Mouse (Mus musculus) MEL (cell line): ENCODE measurements around the gene Gjd2. TPM values are rescaled to one million over a fixed set of nuclear protein-coding genes. Genes with fewer than 3 reads are reported as not detected.

Experiments
- DNase-seq: peaks from one replicate; pipeline ENCODE4 v3.0.0; 2011; ENCODE audit warnings: low read depth, low spot score
- H3K27ac ChIP-seq: 2 replicates; pipeline ENCODE4 v1.5.1; 2012; ENCODE audit warnings: low read depth, mild to moderate bottlenecking, control low read depth, low read length, moderate library complexity; ENCODE audit not compliant: control insufficient read depth
- H3K27me3 ChIP-seq, 2 experiments: fragments of 150-350 bp in 1 of 2; sonication (generic) in 1 of 2; 2 replicates each; pipeline ENCODE4 v1.6.1; 2012; ENCODE audit warnings: low read length in 2 of 2, mild to moderate bottlenecking in 2 of 2, improper control_type of control experiment in 1 of 2, moderate library complexity in 1 of 2; ENCODE audit not compliant: insufficient read depth in 2 of 2, control insufficient read depth in 1 of 2
- H3K36me3 ChIP-seq, 2 experiments: 2 replicates each; pipeline ENCODE4 v1.6.1; 2012 to 2014; ENCODE audit warnings: low read length in 2 of 2, improper control_type of control experiment in 1 of 2, inconsistent platforms in 1 of 2, mild to moderate bottlenecking in 1 of 2; ENCODE audit not compliant: insufficient read depth in 2 of 2, control insufficient read depth in 1 of 2
- H3K4me1 ChIP-seq, 2 experiments: fragments of 150-350 bp in 1 of 2; sonication (generic) in 1 of 2; 2 replicates each; pipeline ENCODE4 v1.6.1; 2012; ENCODE audit warnings: low read length in 2 of 2, improper control_type of control experiment in 1 of 2, mild to moderate bottlenecking in 1 of 2; ENCODE audit not compliant: insufficient read depth in 2 of 2, control insufficient read depth in 1 of 2
- H3K4me3 ChIP-seq, 2 experiments: fragments of 150-350 bp in 1 of 2; sonication (generic) in 1 of 2; 2 replicates each; pipeline ENCODE4 v1.5.1; 2012; ENCODE audit warnings: low read depth in 2 of 2, low read length in 2 of 2, mild to moderate bottlenecking in 2 of 2, moderate library complexity in 2 of 2, control low read depth in 1 of 2, improper control_type of control experiment in 1 of 2; ENCODE audit not compliant: control insufficient read depth in 1 of 2, insufficient read depth in 1 of 2
- H3K79me2 ChIP-seq: 2 replicates; pipeline ENCODE4 v1.6.1; 2012; ENCODE audit warnings: mild to moderate bottlenecking, low read length, moderate library complexity; ENCODE audit not compliant: control insufficient read depth, poor library complexity, insufficient read depth
- H3K9ac ChIP-seq: 2 replicates; pipeline ENCODE4 v1.6.1; 2012; ENCODE audit warnings: low read depth, mild to moderate bottlenecking, control low read depth, low read length, moderate library complexity; ENCODE audit not compliant: control insufficient read depth, poor library complexity, severe bottlenecking
- H3K9me3 ChIP-seq: fragments of 150-350 bp; sonication (generic); replicated peaks from 2 replicates; pipeline ENCODE4 v1.6.1; 2012; ENCODE audit warnings: mild to moderate bottlenecking, low read length, improper control_type of control experiment, moderate library complexity; ENCODE audit not compliant: insufficient read depth
- CHD2 ChIP-seq: IDR thresholded peaks from 2 replicates; pipeline ENCODE4 v1.6.1; 2011; ENCODE audit warnings: low read length, improper control_type of control experiment
- CTCF ChIP-seq, 3 experiments: IDR thresholded peaks in 2 of 3; conservative IDR thresholded peaks in 1 of 3; 2 replicates each; pipeline ENCODE4 v1.5.1; 2011 to 2012; ENCODE audit warnings: low read length in 3 of 3, low read depth in 2 of 3, mild to moderate bottlenecking in 2 of 3, improper control_type of control experiment in 1 of 3, inconsistent platforms in 1 of 3, mixed read lengths in 1 of 3, moderate library complexity in 1 of 3; ENCODE audit not compliant: control insufficient read depth in 1 of 3, insufficient read depth in 1 of 3, poor library complexity in 1 of 3, severe bottlenecking in 1 of 3
- E2F4 ChIP-seq: IDR thresholded peaks from 2 replicates; pipeline ENCODE4 v1.6.1; 2011; ENCODE audit warnings: low read depth, low read length, improper control_type of control experiment, borderline replicate concordance
- GABPA ChIP-seq: IDR thresholded peaks from 2 replicates; pipeline ENCODE4 v1.6.1; 2012; ENCODE audit warnings: low read depth, mild to moderate bottlenecking, inconsistent platforms, low read length, improper control_type of control experiment, moderate library complexity
- NELFE ChIP-seq: IDR thresholded peaks from 2 replicates; pipeline ENCODE4 v1.6.1; 2011; ENCODE audit warnings: low read depth, low read length, improper control_type of control experiment
- NRF1 ChIP-seq: IDR thresholded peaks from 2 replicates; pipeline ENCODE4 v1.6.1; 2014; ENCODE audit warnings: low read depth, mild to moderate bottlenecking, inconsistent platforms, low read length, improper control_type of control experiment, moderate library complexity; ENCODE audit not compliant: poor library complexity, insufficient read depth, severe bottlenecking
- POLR2AphosphoS2 ChIP-seq: IDR thresholded peaks from 2 replicates; pipeline ENCODE4 v1.6.1; 2011; ENCODE audit warnings: low read length, improper control_type of control experiment
- UBTF ChIP-seq: IDR thresholded peaks from 2 replicates; pipeline ENCODE4 v1.6.1; 2012; ENCODE audit warnings: low read depth, mild to moderate bottlenecking, inconsistent platforms, low read length, improper control_type of control experiment, moderate library complexity, borderline replicate concordance; ENCODE audit not compliant: insufficient read depth
- USF1 ChIP-seq: IDR thresholded peaks from 2 replicates; pipeline ENCODE4 v1.6.1; 2014; ENCODE audit warnings: low read depth, mild to moderate bottlenecking, inconsistent platforms, low read length, improper control_type of control experiment, moderate library complexity
- ZKSCAN1 ChIP-seq: IDR thresholded peaks from 2 replicates; pipeline ENCODE4 v1.6.1; 2012; ENCODE audit warnings: low read depth, mild to moderate bottlenecking, inconsistent platforms, low read length, improper control_type of control experiment, moderate library complexity
- ZMIZ1 ChIP-seq: IDR thresholded peaks from 2 replicates; pipeline ENCODE4 v1.6.1; 2012; ENCODE audit warnings: low read depth, mild to moderate bottlenecking, inconsistent platforms, low read length, improper control_type of control experiment, moderate library complexity
- polyA plus RNA-seq, 2 experiments: library from polyadenylated mRNA; stranded (reverse) in 1 of 2; unstranded in 1 of 2; fragments of >175 nt in 1 of 2; fragments of >200 nt in 1 of 2; gene quantifications; 2 replicates each; pipeline versions ENCODE4 v1.2.1 to v1.2.4; 2012; ENCODE audit warnings: low replicate concordance in 2 of 2, low read depth in 1 of 2; ENCODE audit not compliant: insufficient read length in 2 of 2, insufficient read depth in 1 of 2, missing spikeins in 1 of 2
- total RNA-seq: library from RNA; depleted of rRNA; stranded (reverse); fragments of 300-350 nt; gene quantifications from 2 replicates; pipeline ENCODE4 v1.2.3, GENCODE M21; 2012

The Gjd2 gene
- total and polyA plus RNA-seq, 3 experiments, result not detected

GRCm38 (mm10) chr2:114057303-114057853 lies 44.0 kb upstream of the Gjd2 start:
- no peak overlapping the region for H3K4me3 ChIP-seq
- no peaks in the 10 kb centered on the region; a peak in 1 of 4 replicates for H3K27me3 ChIP-seq
- no peaks in the 10 kb centered on the region for H3K36me3 ChIP-seq
- H3K27ac ChIP-seq, result no peak overlapping the region
- no peaks in the 10 kb centered on the region for H3K79me2 ChIP-seq
- H3K4me1 ChIP-seq, result no peaks in the 10 kb centered on the region
- no peaks in the 10 kb centered on the region for H3K9me3 ChIP-seq
- H3K9ac ChIP-seq, result no peak overlapping the region
- TF ChIP-seq CHD2 (no peak), NELFE (no peak), E2F4 (no peak), ZMIZ1 (no peak), POLR2AphosphoS2 (no peak)
- DNase-seq, result no peak

DNA sequence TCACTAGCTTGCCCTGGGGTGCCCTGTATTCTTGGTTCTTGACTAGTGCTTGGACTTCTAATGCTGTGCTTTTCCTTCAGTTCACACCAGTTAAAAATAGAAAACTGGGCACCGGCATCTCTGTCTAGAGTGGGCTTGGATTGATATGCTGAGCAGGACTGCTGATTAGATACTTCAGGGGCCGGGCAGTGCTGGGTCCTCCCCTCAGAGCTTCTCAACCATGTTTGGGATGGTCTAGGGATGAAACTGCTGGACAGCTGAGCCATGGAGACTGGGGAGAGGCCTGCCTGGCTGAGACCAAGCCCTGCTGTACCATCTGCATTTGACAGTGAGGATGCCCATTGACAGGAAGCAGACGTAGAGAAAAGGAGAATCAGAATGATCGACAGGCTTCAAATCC lies 40.7 kb upstream of the Gjd2 start:
- Histone ChIP-seq H3K27ac (no peak overlapping the region), H3K36me3 (no peaks in the 10 kb centered on the region), H3K4me3 (no peak overlapping the region), H3K9ac (no peak overlapping the region), H3K9me3 (no peaks in the 10 kb centered on the region), H3K27me3 (no peaks in the 10 kb centered on the region; a peak in 1 of 4 replicates), H3K79me2 (no peaks in the 10 kb centered on the region), H3K4me1 (no peaks in the 10 kb centered on the region)
- TF ChIP-seq CTCF (IDR thresholded peaks at IDR 0.05 in 2 of 3, conservative IDR thresholded peaks at IDR 0.05 in 1 of 3; ENCODE audit: control insufficient read depth in 1 of 3, insufficient read depth in 1 of 3, low read depth in 2 of 3, low read length in 3 of 3, poor library complexity in 1 of 3, severe bottlenecking in 1 of 3) (no peak), UBTF (no peak), GABPA (no peak)
- DNase-seq, result no peak

GRCm38 (mm10) chr2:114052696-114053598 lies 39.5 kb upstream of the Gjd2 start, which contains the start of gene Actc1:
Gene Actc1, minus strand, starts transcription at chr2:114053548.
- Histone ChIP-seq H3K4me3 (no peak within 1 kb of the TSS), H3K79me2 (no peaks in the 10 kb centered on the region), H3K9ac (no peak within 1 kb of the TSS), H3K4me1 (no peaks in the 10 kb centered on the region), H3K27me3 (no peaks in the 10 kb centered on the region; a peak in 1 of 4 replicates), H3K27ac (no peak within 1 kb of the TSS), H3K9me3 (no peaks in the 10 kb centered on the region), H3K36me3 (no peaks in the 10 kb centered on the region)
- no peak for DNase-seq
- TF ChIP-seq NRF1, result no peak
- no peak for TF ChIP-seq ZKSCAN1
- no peak for TF ChIP-seq USF1
